Mouse (Mus musculus): ENCODE data around the gene Skap2.

Gene Skap2

GRCm38 (mm10) chr6:51889824-51890223 is 122.5 kb downstream of the Skap2 start:
- no peak for DNase-seq (ENCODE audit: inconsistent ontology term)

GRCm38 (mm10) chr6:51886902-51887431 is 125.4 kb downstream of the Skap2 start:
- no peak for DNase-seq (ENCODE audit: inconsistent ontology term)

- DNase-seq (ENCODE audit: inconsistent ontology term) = no peak
Measured at GRCm38 (mm10) chr6:51882880-51883274, 129.5 kb downstream of the Skap2 start.

GRCm38 (mm10) chr6:51882266-51882879 is 130.0 kb downstream of the Skap2 start:
- DNase-seq (ENCODE audit: inconsistent ontology term) = no peak

GRCm38 (mm10) chr6:51881181-51881968 is 131.0 kb downstream of the Skap2 start:
- no peak for DNase-seq (ENCODE audit: inconsistent ontology term)

GRCm38 (mm10) chr6:51880778-51881177 is 131.6 kb downstream of the Skap2 start:
- no peak for DNase-seq (ENCODE audit: inconsistent ontology term)

GRCm38 (mm10) chr6:51878551-51878950 is 133.8 kb downstream of the Skap2 start:
- DNase-seq (ENCODE audit: inconsistent ontology term) = no peak

GRCm38 (mm10) chr6:51876841-51877553 is 135.4 kb downstream of the Skap2 start:
- no peak for DNase-seq (ENCODE audit: inconsistent ontology term)

GRCm38 (mm10) chr6:51875884-51876626 is 136.3 kb downstream of the Skap2 start:
- peak; percentile 42 for DNase-seq (ENCODE audit: inconsistent ontology term)

GRCm38 (mm10) chr6:51874035-51874434 is 138.3 kb downstream of the Skap2 start:
- no peak for DNase-seq (ENCODE audit: inconsistent ontology term)

GRCm38 (mm10) chr6:51871135-51871534 is 141.2 kb downstream of the Skap2 start:
- no peak for DNase-seq (ENCODE audit: inconsistent ontology term)

- no peak for DNase-seq (ENCODE audit: inconsistent ontology term)
Measured at GRCm38 (mm10) chr6:51870294-51870693, 142.1 kb downstream of the Skap2 start.

GRCm38 (mm10) chr6:51866596-51866995 is 145.8 kb downstream of the Skap2 start:
- no peak for DNase-seq (ENCODE audit: inconsistent ontology term)

GRCm38 (mm10) chr6:51863508-51863907 is 148.8 kb downstream of the Skap2 start:
- DNase-seq (ENCODE audit: inconsistent ontology term) = no peak

- no peak for DNase-seq (ENCODE audit: inconsistent ontology term)
Measured at GRCm38 (mm10) chr6:51860300-51860699, 152.0 kb downstream of the Skap2 start.

GRCm38 (mm10) chr6:51857821-51858220 is 154.5 kb downstream of the Skap2 start:
- peak; percentile 97 for DNase-seq (ENCODE audit: inconsistent ontology term)

GRCm38 (mm10) chr6:51853291-51853690 is 159.1 kb downstream of the Skap2 start:
- DNase-seq (ENCODE audit: inconsistent ontology term) = no peak

GRCm38 (mm10) chr6:51852643-51853042 is 159.7 kb downstream of the Skap2 start:
- DNase-seq (ENCODE audit: inconsistent ontology term) = no peak

- no peak for DNase-seq (ENCODE audit: inconsistent ontology term)
Measured at GRCm38 (mm10) chr6:51851544-51851943, 160.8 kb downstream of the Skap2 start.

GRCm38 (mm10) chr6:51850030-51850817 is 162.1 kb downstream of the Skap2 start:
- no peak for DNase-seq (ENCODE audit: inconsistent ontology term)

- no peak for DNase-seq (ENCODE audit: inconsistent ontology term)
Measured at GRCm38 (mm10) chr6:51849561-51849960, 162.8 kb downstream of the Skap2 start.
